Mouse (Mus musculus) right cerebral cortex, adult 2 months (tissue): ENCODE measurements around the gene Ntf3.

Experiments used
- DNase-seq, 2 experiments: peaks; one replicate each; pipeline ENCODE4 v3.0.0; 2021 to 2022; ENCODE audit warnings: low spot score in 2 of 2

Gene Ntf3

DNA sequence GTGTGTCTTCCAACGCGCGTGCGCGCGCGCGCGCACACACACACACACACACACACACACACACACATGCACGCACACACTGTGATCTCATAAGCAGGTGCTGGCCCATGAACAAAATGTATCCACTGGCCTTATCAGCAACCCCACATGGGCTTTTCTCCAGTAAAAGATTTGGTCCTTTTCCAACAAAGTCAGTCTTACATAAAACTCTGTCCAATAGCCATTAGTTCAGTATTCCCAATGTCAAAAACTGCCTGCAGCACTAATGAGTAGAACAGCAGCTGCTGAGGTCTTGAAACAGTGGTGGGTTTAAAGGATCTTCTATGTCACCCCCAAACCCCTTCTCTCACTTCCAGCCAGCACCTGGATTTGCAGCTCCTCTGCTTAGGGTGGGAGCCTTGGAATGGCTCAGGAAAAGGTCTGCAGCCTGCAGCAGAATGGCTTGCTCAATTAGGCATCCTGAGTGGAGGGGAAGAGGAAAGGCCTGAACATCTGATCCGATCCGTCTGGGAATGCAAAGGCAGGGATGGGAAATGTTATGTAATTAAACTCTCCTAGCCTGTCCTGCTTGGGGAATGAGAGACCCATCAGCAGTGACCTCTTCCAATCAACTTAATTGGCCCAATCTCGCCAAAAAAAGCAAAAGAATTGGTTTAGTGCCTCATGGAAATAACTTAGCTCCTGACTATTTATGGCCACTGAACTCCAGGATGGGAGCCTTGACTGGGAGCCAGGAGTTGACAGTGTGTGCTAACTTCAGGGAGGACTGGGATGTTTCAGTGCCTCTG lies 7.2 kb downstream of the Ntf3 start:
- DNase-seq = no peak

DNA sequence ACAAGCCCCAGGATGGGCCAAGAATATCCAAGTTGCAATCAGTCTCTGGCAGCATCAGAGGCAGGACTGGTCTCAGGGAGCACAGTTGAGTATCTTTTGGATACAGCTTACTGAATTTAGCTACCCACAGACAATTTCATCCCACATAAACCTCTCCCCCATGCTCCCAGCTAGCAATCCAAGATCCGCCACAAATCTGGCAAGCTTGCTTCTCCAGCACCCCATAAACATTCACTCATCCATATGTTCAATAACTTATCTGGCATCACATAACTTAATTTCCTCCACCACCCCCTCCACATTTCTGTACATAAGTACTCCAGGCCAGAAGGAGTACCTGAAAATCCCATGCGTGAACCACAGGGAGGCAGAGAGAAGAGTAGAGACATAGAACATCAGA lies 10.8 kb downstream of the Ntf3 start:
- DNase-seq = no peak

DNA sequence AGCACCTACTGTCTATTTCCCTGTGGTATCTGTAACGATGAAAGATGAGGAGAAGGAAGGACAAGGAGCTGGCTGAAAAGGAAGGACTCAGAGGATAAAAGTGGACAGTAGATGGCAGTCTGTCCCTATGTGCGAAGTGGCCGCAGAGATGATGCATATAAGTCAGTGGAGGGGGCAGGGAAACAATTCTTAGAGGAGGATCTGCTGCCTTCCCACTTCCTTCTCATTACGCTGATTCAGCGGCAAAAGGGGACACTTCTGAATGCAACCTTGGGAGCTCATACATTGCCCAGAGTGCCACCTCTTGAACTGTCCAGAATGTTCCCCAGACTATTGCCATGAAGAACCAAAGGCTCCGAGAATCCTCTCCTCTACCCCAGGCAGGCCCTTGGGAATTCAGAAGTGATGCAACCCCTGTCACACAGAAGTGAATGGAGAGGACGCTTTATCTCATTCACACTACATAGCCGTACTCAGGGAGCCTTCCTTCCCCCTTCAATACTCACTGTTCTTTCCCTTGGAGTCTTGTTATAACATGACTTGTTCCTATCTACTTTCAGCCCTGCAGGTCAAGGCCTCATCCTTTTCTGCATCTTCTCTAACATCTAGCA lies 12.2 kb downstream of the Ntf3 start:
- no peak for DNase-seq

GRCm38 (mm10) chr6:126153154-126153553 lies 13.6 kb downstream of the Ntf3 start:
- no peak for DNase-seq

DNA sequence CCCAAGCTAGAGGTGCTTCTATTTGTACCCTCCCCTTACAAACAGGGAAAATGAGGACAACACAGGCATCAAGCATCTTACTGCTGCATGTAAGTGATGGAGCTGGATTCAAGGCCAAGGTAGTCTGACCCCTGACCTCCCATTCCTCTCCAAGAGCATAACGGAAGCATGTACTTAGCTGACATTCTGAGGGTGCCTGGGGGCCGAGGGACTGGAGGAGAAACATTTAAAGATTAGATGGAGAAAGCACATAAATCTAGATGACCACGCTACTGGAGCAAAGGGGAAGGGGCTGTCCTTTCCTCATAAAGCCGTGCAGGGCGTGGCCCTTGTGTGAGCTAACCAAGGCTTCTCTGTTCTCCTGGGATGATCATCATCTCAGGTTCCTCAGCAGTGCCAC lies 23.1 kb downstream of the Ntf3 start:
- DNase-seq = no peak

DNA sequence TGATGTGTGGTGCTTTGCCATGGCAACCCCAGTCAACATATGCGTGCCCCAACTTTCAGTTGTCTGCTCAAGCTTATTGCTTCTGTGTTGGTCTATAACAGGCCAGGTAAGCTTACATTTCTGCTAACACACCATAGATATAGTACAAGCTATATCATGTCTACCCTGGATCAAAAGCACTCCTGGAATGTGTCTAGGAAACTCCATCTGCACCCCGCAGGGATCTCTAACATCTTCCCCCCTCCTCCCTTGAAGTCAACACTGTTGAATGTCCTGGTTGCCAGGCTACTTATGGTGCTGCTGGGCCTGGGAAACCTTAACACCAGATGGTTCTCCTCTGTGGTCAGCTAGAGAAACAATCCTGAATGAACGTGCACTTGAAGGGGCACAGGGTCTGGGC lies 24.0 kb downstream of the Ntf3 start:
- no peak for DNase-seq

- no peak for DNase-seq
These were observed 24.6 kb downstream of the Ntf3 start for GRCm38 (mm10) chr6:126142021-126142554.

- no peak for DNase-seq
These were observed 25.2 kb downstream of the Ntf3 start for GRCm38 (mm10) chr6:126141472-126141871.

DNA sequence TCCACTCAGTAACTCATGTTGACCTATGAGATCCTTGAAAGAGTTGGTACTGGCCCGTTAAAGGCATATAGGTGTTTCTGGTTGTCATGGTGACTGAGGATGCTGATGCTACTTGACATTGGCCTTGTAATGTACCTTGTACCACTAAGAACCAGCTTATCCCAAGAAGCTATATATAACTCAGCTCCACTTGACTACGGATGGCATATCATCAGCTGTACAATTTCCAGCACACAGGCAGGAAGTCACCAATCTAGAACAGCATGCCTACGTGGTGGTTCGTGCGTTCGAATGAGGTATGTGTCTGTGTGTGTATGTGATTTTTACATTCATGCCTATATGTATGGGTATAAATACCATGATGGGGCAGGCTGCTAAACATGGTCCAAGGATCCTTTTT lies 25.7 kb downstream of the Ntf3 start:
- no peak for DNase-seq

GRCm38 (mm10) chr6:126140416-126140815 lies 26.3 kb downstream of the Ntf3 start:
- no peak for DNase-seq

DNA sequence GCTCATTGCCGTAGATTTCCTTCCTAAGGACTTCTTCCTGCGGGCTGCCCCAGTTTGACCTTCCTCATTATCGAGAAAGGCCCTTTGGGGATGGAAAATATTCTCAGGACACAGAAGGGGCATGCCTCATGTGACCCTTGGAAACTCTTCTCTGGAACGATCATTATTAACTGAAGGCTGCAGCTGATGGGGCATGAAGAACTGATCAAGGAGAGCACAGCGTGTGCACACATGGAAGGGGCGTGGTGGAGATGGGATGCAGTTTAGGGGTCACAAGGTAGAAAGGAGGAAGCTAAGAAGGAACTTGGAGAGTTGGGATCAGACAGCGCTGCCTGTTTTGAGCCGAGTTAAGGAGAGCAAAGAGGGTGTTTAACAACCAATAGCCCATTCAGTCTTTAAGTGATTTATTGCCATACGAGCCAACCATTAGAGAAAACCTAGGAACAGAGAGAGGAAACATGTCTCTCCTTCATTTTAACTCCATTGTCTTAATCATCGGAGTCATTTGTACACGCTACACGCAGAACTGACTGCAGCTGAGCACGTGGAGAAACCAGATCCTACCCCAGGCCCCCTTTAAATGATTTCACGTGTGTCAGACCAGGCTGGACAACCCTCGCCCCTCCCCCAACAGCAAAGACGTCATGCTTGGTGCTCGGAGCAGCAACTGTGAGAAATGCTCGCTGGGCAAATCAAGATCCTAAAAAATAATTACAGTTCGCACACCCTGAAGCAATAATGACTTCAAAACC lies 32.4 kb downstream of the Ntf3 start:
- DNase-seq = no peak

GRCm38 (mm10) chr6:126128238-126128637 lies 38.5 kb downstream of the Ntf3 start:
- no peak for DNase-seq

DNA sequence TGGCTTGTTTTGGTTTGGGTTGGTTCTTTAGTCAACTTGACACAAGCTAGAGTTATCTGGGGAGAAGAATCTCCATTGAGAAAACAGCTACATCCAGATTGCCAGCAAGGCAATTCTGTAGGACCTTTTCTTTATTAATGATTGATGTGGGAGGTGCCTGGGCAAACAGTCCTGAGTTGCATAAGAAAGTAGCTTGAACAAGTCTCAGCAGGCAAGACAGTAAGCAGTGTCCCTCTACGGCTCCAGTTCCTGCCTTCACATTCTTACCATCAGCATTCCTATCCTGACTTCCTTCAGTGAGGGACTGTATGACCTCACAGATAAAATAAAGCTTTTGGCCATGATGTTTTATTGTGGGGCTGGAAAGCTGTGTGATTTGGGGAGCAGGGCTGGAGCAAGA lies 48.5 kb downstream of the Ntf3 start:
- DNase-seq = no peak

DNA sequence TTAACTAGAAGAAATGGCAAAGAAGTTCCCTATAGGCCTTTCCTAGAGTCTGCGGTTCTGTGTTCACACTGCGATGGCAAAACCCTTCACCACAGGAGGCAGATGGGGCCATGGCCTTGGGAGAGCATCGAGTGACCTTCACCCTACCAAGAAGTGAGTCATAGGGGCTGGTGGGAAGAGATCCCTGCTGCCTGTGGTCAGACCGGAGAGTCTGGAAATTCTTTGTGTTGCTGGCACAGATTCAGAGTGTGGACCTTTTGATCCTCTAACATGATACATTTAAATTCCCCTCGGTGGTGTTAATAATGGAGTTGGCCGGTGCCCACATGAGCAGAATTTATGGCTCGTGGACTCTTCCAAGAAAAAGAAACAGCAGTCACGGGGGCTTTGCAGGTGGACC lies 49.5 kb downstream of the Ntf3 start:
- no peak for DNase-seq

DNA sequence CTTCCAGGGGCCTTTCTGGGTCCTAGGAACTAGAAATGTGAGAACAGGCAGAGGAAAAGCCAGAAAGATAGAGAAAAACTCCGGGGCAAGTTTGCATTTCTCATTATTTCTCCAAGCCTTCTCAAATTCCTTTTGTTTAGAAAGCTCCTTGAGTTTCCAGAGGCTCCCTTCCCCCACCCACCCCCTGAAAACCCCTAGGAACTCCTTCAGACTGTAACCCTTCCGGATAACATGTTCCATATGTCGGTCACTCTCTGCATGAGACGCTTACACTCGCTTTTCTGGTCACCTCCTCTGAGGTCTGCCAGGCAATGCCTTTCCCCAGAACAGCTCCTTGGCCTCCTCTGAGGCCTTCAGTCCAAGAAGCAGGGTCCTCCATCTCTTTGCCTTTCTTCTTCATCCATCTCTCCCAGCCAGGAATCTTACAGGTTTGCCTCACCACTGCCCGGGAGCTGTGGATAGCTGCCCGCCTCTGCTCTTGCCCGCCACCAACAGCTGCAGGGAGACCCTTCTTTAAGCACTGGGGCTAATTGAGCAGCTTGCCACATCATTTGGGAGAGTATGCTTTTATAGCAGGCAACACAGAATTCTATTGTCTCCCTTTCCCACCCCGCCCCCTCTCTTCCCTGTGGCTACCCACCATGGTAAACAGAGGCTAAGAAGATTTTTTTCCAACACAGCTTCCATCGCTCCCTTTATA lies 51.6 kb downstream of the Ntf3 start:
- DNase-seq = no peak

- DNase-seq = no peak
These were observed 55.5 kb downstream of the Ntf3 start for GRCm38 (mm10) chr6:126110892-126111835.

DNA sequence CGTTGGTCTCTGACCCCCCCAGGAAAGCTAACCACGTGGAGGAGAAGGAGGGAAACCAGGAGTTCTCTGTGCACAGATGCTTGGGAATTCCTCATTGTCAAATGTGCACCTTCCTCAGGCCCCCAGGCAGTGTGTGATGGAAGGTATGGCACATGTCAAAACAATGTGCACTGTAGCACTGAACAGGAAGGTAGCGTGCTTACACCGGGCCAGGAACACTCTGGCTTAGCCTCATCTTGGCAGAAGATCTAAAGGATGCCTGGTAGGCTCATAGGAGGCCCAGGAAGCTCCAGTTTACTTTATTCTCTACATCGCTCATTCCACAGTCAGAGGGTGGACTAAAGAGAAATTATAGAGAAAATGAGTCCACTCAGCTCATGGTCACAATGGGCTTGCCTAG lies 57.5 kb downstream of the Ntf3 start:
- no peak for DNase-seq

GRCm38 (mm10) chr6:126108771-126109170 lies 57.9 kb downstream of the Ntf3 start:
- DNase-seq = no peak

GRCm38 (mm10) chr6:126107398-126107797 lies 59.3 kb downstream of the Ntf3 start:
- DNase-seq = no peak

DNA sequence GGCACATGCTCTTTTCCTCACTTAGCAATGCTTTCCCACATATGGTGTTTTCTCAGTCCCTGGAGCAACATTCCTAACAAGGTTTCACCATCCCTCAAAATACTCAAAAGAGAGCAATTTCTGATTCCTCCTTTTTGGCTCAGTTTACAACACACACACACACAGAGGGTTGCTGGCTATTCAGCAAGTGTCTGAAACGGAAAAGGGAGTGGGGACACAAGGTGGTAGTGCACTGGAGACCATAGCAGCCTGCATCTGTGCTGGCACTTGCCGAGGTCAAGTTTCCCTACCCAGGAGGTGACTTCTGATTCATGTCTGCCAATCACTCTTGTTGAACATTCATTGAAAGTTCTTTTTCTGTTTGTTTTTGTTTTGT lies 59.9 kb downstream of the Ntf3 start:
- DNase-seq = no peak
